In genomic region chr7:136293536-136294145, GRCm38 (mm10) we compare ENCODE assay signal across 20 mouse cellular contexts.
DNase-seq lines count a peak whose midpoint lies in the region; TF ChIP-seq lines count a peak whose summit lies in the region.
"Had no signal": no experiment of that assay in that cellular context is flagged by ENCODE, and none has a peak within 500 bp of the region (broad histone marks: within the 10 kb centered on the region; RNA-seq: fewer than 3 reads in every experiment).

No protein-coding gene starts in this region.

- no peak for TF ChIP-seq POLR2A in liver, adult 2 months (IDR thresholded peaks at IDR 0.05; ENCODE audit: extremely low read depth, insufficient read depth, low read length)

- H3K4me3 ChIP-seq in liver, adult 2 months (ENCODE audit: insufficient read depth, low read depth, low read length) = no peak overlapping the region
- H3K4me3 ChIP-seq: embryonic facial prominence, embryonic 15.5 days; forebrain, embryonic 12.5 days; heart, embryonic 13.5 days; hindbrain, embryonic 13.5 days; limb, embryonic 12.5 days had no signal

- TF ChIP-seq CTCF in liver, adult 2 months (IDR thresholded peaks at IDR 0.05; ENCODE audit: low read depth, low read length) = no peak

- no peaks in the 10 kb centered on the region for H3K27me3 ChIP-seq in liver, adult 2 months (ENCODE audit: control insufficient read depth, insufficient read depth, low read length)
- H3K27me3 ChIP-seq: embryonic facial prominence, embryonic 15.5 days; heart, embryonic 13.5 days; hindbrain, embryonic 13.5 days; limb, embryonic 12.5 days; Patski had no signal

- no peaks in the 10 kb centered on the region for H3K4me1 ChIP-seq in liver, adult 2 months (ENCODE audit: control insufficient read depth, insufficient read depth, low read length)
- H3K4me1 ChIP-seq: embryonic facial prominence, embryonic 15.5 days; forebrain, embryonic 12.5 days; hindbrain, embryonic 13.5 days had no signal

- peak; percentile 67 to 87 for DNase-seq in adrenal gland, adult (ENCODE audit: inconsistent age in 2 of 2, low spot score in 1 of 2)
- DNase-seq in adrenal gland, postnatal 4 days (ENCODE audit: low spot score in 2 of 2) = no peak
- peak; percentile 22 for DNase-seq in liver, adult 2 months (ENCODE audit: extremely low read depth, low read depth, low spot score)
- DNase-seq in liver = no peak
- peak; percentile 73 for DNase-seq in adrenal gland, adult 2 months
- DNase-seq in kidney, postnatal 14 days = peak; percentile 60
- DNase-seq in retina, embryonic 14.5 days (ENCODE audit: low spot score) = no peak
- no peak for DNase-seq in left cerebral cortex, adult 8-10 months (ENCODE audit: low spot score in 2 of 2)
- DNase-seq: cerebellum, adult 11 months; gastrocnemius, postnatal 10 days; lung, adult 18-20 months; right cerebral cortex, postnatal 4 days had no signal

- no peak overlapping the region for H3K27ac ChIP-seq in liver, adult 2 months (replicated peaks; ENCODE audit: insufficient read depth, low read depth, low read length)
- H3K27ac ChIP-seq: embryonic facial prominence, embryonic 15.5 days; forebrain, embryonic 12.5 days; heart, embryonic 13.5 days; hindbrain, embryonic 13.5 days; kidney, postnatal 0 days; limb, embryonic 12.5 days; macrophage had no signal

- H3K9ac ChIP-seq in liver, adult 2 months (ENCODE audit: low read depth, low read length) = no peak overlapping the region
- H3K9ac ChIP-seq: embryonic facial prominence, embryonic 15.5 days; forebrain, embryonic 12.5 days; heart, embryonic 13.5 days; hindbrain, embryonic 13.5 days; limb, embryonic 12.5 days had no signal

- WGBS in liver, adult 2 months = 49% methylated on average over 6 of the region's 6 CpGs

- H3K36me3 ChIP-seq in liver, adult 2 months (ENCODE audit: control insufficient read depth, insufficient read depth, low read length) = no peaks in the 10 kb centered on the region
- H3K36me3 ChIP-seq: embryonic facial prominence, embryonic 15.5 days; forebrain, embryonic 12.5 days; heart, embryonic 13.5 days; hindbrain, embryonic 13.5 days; limb, embryonic 12.5 days had no signal

- H3K79me2 ChIP-seq in liver, adult 2 months (ENCODE audit: control insufficient read depth, insufficient read depth, low read length) = no peaks in the 10 kb centered on the region

Comparison
In these comparisons a context has a peak if more than half of its experiments do, and no peak if none do; other contexts are left out.
1. DNase-seq: peak in adrenal gland, adult (2 of 2), liver, adult 2 months (single experiment), adrenal gland, adult 2 months (single experiment) and kidney, postnatal 14 days (single experiment); none in adrenal gland, postnatal 4 days (0 of 2), liver (single experiment), retina, embryonic 14.5 days (single experiment) and left cerebral cortex, adult 8-10 months (0 of 2).